Mouse (Mus musculus) testis, postnatal 14 days (tissue): Measurements from ENCODE around the gene Surf4.

Source experiments
- DNase-seq: peaks from one replicate; pipeline ENCODE4 v3.0.0; 2021; ENCODE audit warnings: low spot score

Gene Surf4

GRCm38 (mm10) chr2:26933304-26934055, at the start of gene Surf4, which contains the start of gene Stkld1:
Gene Surf4 (minus strand): TSS chr2:26933928.
Gene Stkld1 (plus strand): TSS chr2:26934047.
- peak; percentile 97 for DNase-seq

GRCm38 (mm10) chr2:26980361-26980760, 46.6 kb upstream of the Surf4 start:
- DNase-seq, result no peak

- no peak for DNase-seq
These were observed 40.2 kb upstream of the Surf4 start for GRCm38 (mm10) chr2:26973960-26974359.

GRCm38 (mm10) chr2:26973116-26973515, 39.4 kb upstream of the Surf4 start, which contains the start of gene Adamts13:
Gene Adamts13 (plus strand): TSS chr2:26973416.
- no peak for DNase-seq

- no peak for DNase-seq
These were observed 33.5 kb upstream of the Surf4 start for GRCm38 (mm10) chr2:26967262-26967661.

GRCm38 (mm10) chr2:26964724-26965370, 31.1 kb upstream of the Surf4 start:
- no peak for DNase-seq

GRCm38 (mm10) chr2:26963923-26964723, 30.4 kb upstream of the Surf4 start, which contains the start of gene Rexo4:
Gene Rexo4 (minus strand): TSS chr2:26964386.
- peak; percentile 93 for DNase-seq

- DNase-seq, result no peak
These were observed 27.0 kb upstream of the Surf4 start for GRCm38 (mm10) chr2:26960756-26961155.

- DNase-seq, result no peak
These were observed 23.7 kb upstream of the Surf4 start for GRCm38 (mm10) chr2:26957488-26957859.

GRCm38 (mm10) chr2:26956811-26957487, 23.2 kb upstream of the Surf4 start:
- no peak for DNase-seq

GRCm38 (mm10) chr2:26954735-26955395, 21.1 kb upstream of the Surf4 start:
- DNase-seq, result no peak

- DNase-seq, result no peak
These were observed 19.1 kb upstream of the Surf4 start for GRCm38 (mm10) chr2:26952866-26953265.

GRCm38 (mm10) chr2:26952193-26952592, 18.5 kb upstream of the Surf4 start:
- no peak for DNase-seq

GRCm38 (mm10) chr2:26951346-26951905, 17.7 kb upstream of the Surf4 start:
- DNase-seq, result no peak

- no peak for DNase-seq
These were observed 16.7 kb upstream of the Surf4 start for GRCm38 (mm10) chr2:26950411-26950810.

GRCm38 (mm10) chr2:26943253-26943652, 9.5 kb upstream of the Surf4 start:
- no peak for DNase-seq

GRCm38 (mm10) chr2:26941539-26941938, 7.8 kb upstream of the Surf4 start:
- DNase-seq, result no peak

- DNase-seq, result no peak
These were observed 2.7 kb upstream of the Surf4 start for GRCm38 (mm10) chr2:26936425-26936824.

- DNase-seq, result no peak
These were observed 1.6 kb upstream of the Surf4 start for GRCm38 (mm10) chr2:26935286-26935685.

GRCm38 (mm10) chr2:26932473-26933303, 1.0 kb downstream of the Surf4 start:
- peak; percentile 69 for DNase-seq
